16 mouse cellular contexts compared by ENCODE assay signal in genomic region chr1:52466518-52467120, GRCm38 (mm10).
"Had no signal": no experiment of that assay in that cellular context is flagged by ENCODE, and none has a peak within 500 bp of the region (broad histone marks: within the 10 kb centered on the region; RNA-seq: fewer than 3 reads in every experiment).

No protein-coding gene starts in this region.

- ATAC-seq: intestine, postnatal 0 days; lung, postnatal 0 days had no signal

- H3K27ac ChIP-seq: limb, embryonic 10.5 days; midbrain, embryonic 10.5 days; neural tube, embryonic 15.5 days; stomach, postnatal 0 days had no signal

- H3K9ac ChIP-seq: neural tube, embryonic 15.5 days had no signal

- H3K27me3 ChIP-seq: neural tube, embryonic 15.5 days had no signal

- H3K9me3 ChIP-seq: limb, embryonic 10.5 days; midbrain, embryonic 10.5 days; neural tube, embryonic 15.5 days had no signal

- DNase-seq: kidney, adult 8-10 months; kidney, postnatal 25 days; layer of hippocampus, adult 9-11 months; lung, adult 2 months; lung, postnatal 36 days; midbrain, embryonic 14.5 days; right cerebral cortex, adult 18-20 months; thymus, adult 18-20 months; thymus, postnatal 14 days had no signal

- H3K4me3 ChIP-seq: limb, embryonic 10.5 days; midbrain, embryonic 10.5 days; myocyte; neural tube, embryonic 15.5 days had no signal

- H3K4me2 ChIP-seq: neural tube, embryonic 15.5 days had no signal

- H3K36me3 ChIP-seq: limb, embryonic 10.5 days; midbrain, embryonic 10.5 days had no signal
